Mouse (Mus musculus) layer of hippocampus, postnatal 36 days (tissue): ENCODE measurements around the gene Oxld1. TPM values are rescaled to one million over a fixed set of nuclear protein-coding genes. Genes with fewer than 3 reads are reported as not detected.
"Not testable (repeated sequence)": the region's sequence is repeated elsewhere in the genome, so short reads cannot be mapped to it uniquely, and the experiment has no call there.

ENCODE experiments used
- DNase-seq, 2 experiments: peaks; one replicate each; pipeline ENCODE4 v3.0.0; 2022
- total RNA-seq, 2 experiments: library from RNA; stranded (reverse); gene quantifications; 2 replicates each; pipeline ENCODE4 v1.2.3; 2021

Oxld1 gene
- total RNA-seq, 2 experiments from 2014 or later = 13.2 to 15.6 TPM

DNA sequence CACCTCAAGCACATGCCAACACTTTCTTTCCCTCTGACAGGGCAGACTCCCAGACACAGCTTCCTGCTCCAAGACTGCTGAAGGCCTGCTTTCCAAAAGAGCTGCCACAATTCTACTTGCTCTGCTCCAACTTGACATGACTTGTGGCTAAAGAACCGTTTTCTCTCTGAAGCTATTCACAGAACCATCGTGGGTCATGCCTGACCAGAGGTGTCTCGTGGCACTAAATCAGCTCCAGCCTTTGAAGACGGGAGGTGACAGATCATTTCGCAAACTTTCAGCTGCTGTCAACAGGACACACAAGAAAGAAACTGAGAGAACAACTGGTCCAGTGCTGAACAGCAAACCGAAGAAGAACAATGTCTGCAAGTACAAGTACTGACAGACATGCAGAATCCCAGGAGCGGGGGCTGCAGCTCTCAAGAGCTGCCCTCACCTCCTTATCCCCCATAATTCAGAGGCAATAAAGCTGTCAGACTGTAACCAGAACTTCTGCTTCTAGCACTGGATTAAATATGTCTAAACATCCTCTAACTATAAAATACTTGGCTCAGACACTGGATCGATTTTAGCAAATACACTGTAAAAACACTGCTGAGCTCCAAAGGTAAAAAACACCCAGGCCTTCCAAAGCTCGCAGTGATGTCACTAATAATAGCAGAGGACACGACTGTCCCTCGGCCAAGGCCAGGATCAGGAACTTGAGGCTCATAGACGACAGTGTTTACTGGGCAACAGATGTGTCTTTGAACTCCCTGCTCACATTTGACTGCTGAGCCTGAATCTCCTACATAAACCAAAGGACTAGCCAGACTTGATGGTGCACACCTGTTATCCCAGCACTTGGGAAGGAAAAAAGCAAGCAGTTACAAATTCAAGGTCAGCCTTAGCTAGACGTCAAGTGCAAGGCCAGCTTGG lies 35.0 kb downstream of the Oxld1 start:
- DNase-seq = no peak

DNA sequence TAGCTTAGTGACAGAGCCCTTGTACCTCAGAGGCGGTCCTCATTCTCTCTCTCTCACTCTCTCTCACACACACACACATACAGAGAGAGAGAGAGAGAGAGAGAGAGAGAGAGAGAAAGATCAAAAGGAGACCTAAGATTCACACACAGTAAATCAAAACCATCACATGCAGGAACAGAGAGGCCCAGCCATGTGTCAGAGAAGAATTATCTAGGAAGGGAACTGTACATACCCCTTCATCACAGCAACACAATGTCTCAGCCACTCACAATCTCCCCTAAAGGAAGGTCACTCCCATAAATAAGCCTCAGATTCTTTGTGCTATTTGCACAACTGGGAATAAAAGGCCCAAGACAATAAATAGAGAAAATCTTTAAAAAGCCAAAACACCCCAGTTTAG lies 39.3 kb downstream of the Oxld1 start:
- DNase-seq = no peak

DNA sequence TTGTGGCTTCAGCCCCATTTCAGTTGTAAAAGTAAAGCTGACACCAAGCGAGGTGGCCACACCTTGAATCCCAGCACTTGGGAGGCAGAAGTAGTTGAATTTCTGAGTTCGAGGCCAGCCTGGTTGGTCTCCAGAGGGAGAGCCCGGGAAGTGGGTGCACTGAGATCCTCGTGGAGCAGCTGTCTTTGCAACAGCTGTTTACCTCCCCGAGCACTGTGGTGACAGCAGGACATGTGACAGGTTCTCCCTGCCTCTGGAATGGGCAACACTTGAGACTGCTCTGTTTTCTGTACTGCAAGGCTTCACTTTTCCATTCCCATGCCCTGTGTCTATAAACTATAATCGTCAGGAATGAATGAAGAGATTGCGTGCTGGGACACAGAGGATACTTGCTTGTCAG lies 40.0 kb downstream of the Oxld1 start:
- no peak for DNase-seq

DNA sequence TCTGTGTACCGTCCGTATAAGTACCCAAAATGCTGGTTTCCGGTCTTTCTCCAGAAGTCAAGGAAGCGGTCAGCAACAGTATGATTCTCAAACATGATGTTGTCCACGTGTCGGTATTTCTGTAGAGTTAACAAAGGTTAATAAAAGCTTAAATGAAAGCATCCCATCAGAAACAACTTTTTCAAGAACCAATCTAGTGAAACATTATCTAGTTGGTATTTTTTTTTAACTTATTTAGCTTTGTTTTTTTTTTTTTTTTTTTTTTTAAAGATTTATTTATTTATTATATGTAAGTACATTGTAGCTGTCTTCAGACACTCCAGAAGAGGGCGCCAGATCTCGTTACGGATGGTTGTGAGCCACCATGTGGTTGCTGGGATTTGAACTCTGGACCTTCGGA lies 44.2 kb downstream of the Oxld1 start:
- not testable (repeated sequence) for DNase-seq

Other genes starting within 250 kb of the Oxld1 start
- 10 to 100 TPM; 19.6 to 20.0 TPM for gene Bahcc1, start 225.1 kb downstream of the Oxld1 start, total RNA-seq
- 1,000 to 10,000 TPM; 1,262 to 1,401 TPM for gene Actg1, start 109.5 kb downstream of the Oxld1 start, total RNA-seq
- 1 to 10 TPM in 1 of 2 experiments, not detected in 1; 1.0 TPM for gene Fscn2, start 96.5 kb downstream of the Oxld1 start, total RNA-seq
- gene Faap100, start 79.3 kb downstream of the Oxld1 start, total RNA-seq = 10 to 100 TPM; 17.3 to 21.6 TPM
- 10 to 100 TPM; 59.9 to 64.4 TPM for gene Nploc4, start 20.4 kb downstream of the Oxld1 start, total RNA-seq
- gene Tspan10, start 15.4 kb downstream of the Oxld1 start, total RNA-seq = under 1 TPM in 1 of 2 experiments, not detected in 1; 0.30 TPM
- under 1 TPM; 0.48 to 0.90 TPM for gene Pde6g, start 4.6 kb downstream of the Oxld1 start, total RNA-seq
- 10 to 100 TPM; 25.3 to 31.8 TPM for gene Ccdc137, start within 50 bp of the Oxld1 start, total RNA-seq
- 10 to 100 TPM; 48.3 to 49.8 TPM for gene Arl16, start 9.5 kb upstream of the Oxld1 start, total RNA-seq
- 10 to 100 TPM; 70.4 to 71.7 TPM for gene Mrpl12, start 26.5 kb upstream of the Oxld1 start, total RNA-seq
- gene Slc25a10, start 33.8 kb upstream of the Oxld1 start, total RNA-seq = 10 to 100 TPM; 18.7 to 20.4 TPM
- under 1 TPM; 0.15 to 0.18 TPM for gene Gcgr, start 72.6 kb upstream of the Oxld1 start, total RNA-seq
- gene Mcrip1, start 91.7 kb upstream of the Oxld1 start, total RNA-seq = 10 to 100 TPM; 71.3 to 71.6 TPM
- not detected for gene Ppp1r27, start 93.1 kb upstream of the Oxld1 start, total RNA-seq
- 100 to 1,000 TPM; 118 to 122 TPM for gene P4hb, start 115.2 kb upstream of the Oxld1 start, total RNA-seq
- 100 to 1,000 TPM; 266 to 282 TPM for gene Arhgdia, start 123.6 kb upstream of the Oxld1 start, total RNA-seq
- gene Alyref, start 140.3 kb upstream of the Oxld1 start, total RNA-seq = 10 to 100 TPM; 60.0 to 67.6 TPM
- gene Anapc11, start 140.4 kb upstream of the Oxld1 start, total RNA-seq = 100 to 1,000 TPM in 1 of 2 experiments, 10 to 100 TPM in 1; 85.0 to 103 TPM
- gene Npb, start 150.4 kb upstream of the Oxld1 start, total RNA-seq = 1 to 10 TPM; 1.2 to 1.8 TPM
- gene Pcyt2, start 159.9 kb upstream of the Oxld1 start, total RNA-seq = 100 to 1,000 TPM; 138 to 157 TPM
- 10 to 100 TPM; 40.7 to 41.5 TPM for gene Sirt7, start 167.2 kb upstream of the Oxld1 start, total RNA-seq
- 10 to 100 TPM; 77.3 to 86.3 TPM for gene Mafg, start 175.5 kb upstream of the Oxld1 start, total RNA-seq
- gene Pycr1, start 185.7 kb upstream of the Oxld1 start, total RNA-seq = 1 to 10 TPM; 1.8 to 2.1 TPM
- 1 to 10 TPM; 4.2 to 4.4 TPM for gene Myadml2, start 190.1 kb upstream of the Oxld1 start, total RNA-seq
- gene Notum, start 203.1 kb upstream of the Oxld1 start, total RNA-seq = 1 to 10 TPM; 3.6 to 3.7 TPM
- gene Aspscr1, start 214.9 kb upstream of the Oxld1 start, total RNA-seq = 10 to 100 TPM; 45.6 to 47.6 TPM